Mouse (Mus musculus): ENCODE results near the gene Impdh1.
A peak's percentile ranks its signal among the peaks of the same experiment; 100 is the strongest.
"Not testable (repeated sequence)": the region's sequence is repeated elsewhere in the genome, so short reads cannot be mapped to it uniquely, and the experiment has no call there.

Impdh1 gene

GRCm38 (mm10) chr6:29179843-29180242 is 36.3 kb downstream of the Impdh1 start:
- ATAC-seq (ENCODE audit: low TSS enrichment), result peak; percentile 42

- ATAC-seq (ENCODE audit: low TSS enrichment), result peak; percentile 90
Observed at GRCm38 (mm10) chr6:29178888-29179658, 37.1 kb downstream of the Impdh1 start, which contains the start of gene Prrt4. TSS of gene Prrt4 (minus strand) at chr6:29179584.

GRCm38 (mm10) chr6:29177901-29178879 is 38.0 kb downstream of the Impdh1 start:
- ATAC-seq (ENCODE audit: low TSS enrichment), result peak; percentile 24

- no peak for ATAC-seq (ENCODE audit: low TSS enrichment)
Observed at GRCm38 (mm10) chr6:29175113-29175512, 41.1 kb downstream of the Impdh1 start.

- ATAC-seq (ENCODE audit: low TSS enrichment), result no peak
Observed at GRCm38 (mm10) chr6:29174368-29174767, 41.8 kb downstream of the Impdh1 start.

- peak; percentile 63 for ATAC-seq (ENCODE audit: low TSS enrichment)
Observed at GRCm38 (mm10) chr6:29170952-29171388, 45.2 kb downstream of the Impdh1 start.

- peak; percentile 56 for ATAC-seq (ENCODE audit: low TSS enrichment)
Observed at GRCm38 (mm10) chr6:29170063-29170921, 45.9 kb downstream of the Impdh1 start.

GRCm38 (mm10) chr6:29169675-29170062 is 46.5 kb downstream of the Impdh1 start:
- no peak for ATAC-seq (ENCODE audit: low TSS enrichment)

GRCm38 (mm10) chr6:29168871-29169270 is 47.3 kb downstream of the Impdh1 start:
- ATAC-seq (ENCODE audit: low TSS enrichment), result no peak

GRCm38 (mm10) chr6:29166196-29166595 is 50.0 kb downstream of the Impdh1 start:
- peak; percentile 51 for ATAC-seq (ENCODE audit: low TSS enrichment)

- ATAC-seq (ENCODE audit: low TSS enrichment), result peak; percentile 91
Observed at GRCm38 (mm10) chr6:29164314-29165244, 51.6 kb downstream of the Impdh1 start, which contains the start of gene Rbm28. TSS of gene Rbm28 (minus strand) at chr6:29165006.

- ATAC-seq (ENCODE audit: low TSS enrichment), result not testable (repeated sequence)
Observed at GRCm38 (mm10) chr6:29161291-29161690, 54.9 kb downstream of the Impdh1 start.

- ATAC-seq (ENCODE audit: low TSS enrichment), result no peak
Observed at GRCm38 (mm10) chr6:29160786-29161185, 55.4 kb downstream of the Impdh1 start.

GRCm38 (mm10) chr6:29156326-29156725 is 59.8 kb downstream of the Impdh1 start:
- ATAC-seq (ENCODE audit: low TSS enrichment), result no peak

All from frontal cortex, adult (tissue).